Mouse (Mus musculus): Measurements from ENCODE around the gene Srxn1.

- TF ChIP-seq POLR2A (IDR thresholded peaks at IDR 0.05; ENCODE audit: low read depth, low read length) (no peak), CTCF (IDR thresholded peaks at IDR 0.05; ENCODE audit: extremely low read depth, insufficient read depth, insufficient read length, insufficient replicate concordance) (no peak)
Observed at GRCm38 (mm10) chr2:152148675-152149074, 43.4 kb downstream of the Srxn1 start.

Measured in spleen, adult 2 months (tissue).